Mouse (Mus musculus): Measurements from ENCODE around the gene March7.

- TF ChIP-seq CTCF (IDR thresholded peaks at IDR 0.05; ENCODE audit: low read depth): peak; percentile 90
- no peak for TF ChIP-seq EP300 (IDR thresholded peaks at IDR 0.05; ENCODE audit: low read depth)
Observed at GRCm38 (mm10) chr2:60200667-60201066, 9.0 kb upstream of the March7 start.
